Mouse (Mus musculus) limb, embryonic 11.5 days (tissue): ENCODE results near the gene Zyg11a. TPM values are rescaled to one million over a fixed set of nuclear protein-coding genes. Genes with fewer than 3 reads are reported as not detected.
A peak's percentile ranks its signal among the peaks of the same experiment; 100 is the strongest.

Source experiments
- ATAC-seq: fragments of 200-750 bp; cut with Nextera tagmentation; 2 replicates; pipeline ENCODE4 v1.8.0; 2017; ENCODE audit warnings: low read depth; ENCODE audit not compliant: insufficient number of reproducible peaks, low FRiP score, low TSS enrichment
- DNase-seq: peaks from one replicate; pipeline ENCODE4 v3.0.0-alpha.2; 2015; ENCODE audit warnings: low spot score
- H3K27ac ChIP-seq: fragments of 300-500 bp; sonication (generic); replicated peaks from 2 replicates; pipeline ENCODE4 v1.5.1; 2014; ENCODE audit warnings: low read depth, mild to moderate bottlenecking, low read length
- H3K27me3 ChIP-seq: fragments of 300-500 bp; sonication (generic); 2 replicates; pipeline ENCODE4 v1.6.1; 2014; ENCODE audit warnings: mild to moderate bottlenecking, low read length, mixed read lengths; ENCODE audit not compliant: control insufficient read depth, insufficient read depth
- H3K36me3 ChIP-seq: fragments of 300-500 bp; sonication (generic); 2 replicates; pipeline ENCODE4 v1.6.1; 2014; ENCODE audit warnings: mild to moderate bottlenecking, low read length, moderate library complexity, mixed read lengths; ENCODE audit not compliant: control insufficient read depth, insufficient read depth
- H3K4me1 ChIP-seq: fragments of 300-500 bp; sonication (generic); 2 replicates; pipeline ENCODE4 v1.6.1; 2014; ENCODE audit warnings: low read length, mixed read lengths; ENCODE audit not compliant: control insufficient read depth, insufficient read depth
- H3K4me2 ChIP-seq: fragments of 300-500 bp; sonication (generic); 2 replicates; pipeline ENCODE4 v1.6.1; 2014; ENCODE audit warnings: low read depth, mild to moderate bottlenecking, moderate library complexity; ENCODE audit not compliant: severe bottlenecking
- H3K4me3 ChIP-seq: fragments of 300-500 bp; sonication (generic); 2 replicates; pipeline ENCODE4 v1.5.1; 2014; ENCODE audit warnings: low read depth, low read length
- H3K9ac ChIP-seq: fragments of 300-500 bp; sonication (generic); 2 replicates; pipeline ENCODE4 v1.6.1; 2014; ENCODE audit warnings: mild to moderate bottlenecking, low read length
- H3K9me3 ChIP-seq: fragments of 300-500 bp; sonication (generic); 2 replicates; pipeline ENCODE4 v1.6.1; 2016; ENCODE audit warnings: low read length; ENCODE audit not compliant: control insufficient read depth
- WGBS: fragments of 180-500 bp; shearing (Covaris S2); extraction: QIAGEN DNeasy Blood & Tissue Kit; methylation state at CpG from one replicate; pipeline ENCODE4 v1.1.7; 2014; 5-methylcytosine and 5-hydroxymethylcytosine counted together
- polyA plus RNA-seq: library from polyadenylated mRNA; unstranded; fragments of >200 nt; fragmentation: Nextera tagmentation; extraction: Ambion mirVana; gene quantifications from 2 replicates; pipeline ENCODE4 v1.2.1, GENCODE M21; 2014

Zyg11a gene
- polyA plus RNA-seq, 1 experiment from 2014 or later: 0.08 TPM

GRCm38 (mm10) chr4:108219019-108219418 lies 1.2 kb upstream of the Zyg11a start:
- Histone ChIP-seq H3K36me3 (no peaks in the 10 kb centered on the region), H3K4me2 (no peak overlapping the region), H3K9me3 (no peaks in the 10 kb centered on the region), H3K27me3 (peaks cover 29% of the 10 kb centered on the region), H3K4me1 (no peaks in the 10 kb centered on the region), H3K9ac (no peak overlapping the region), H3K27ac (no peak overlapping the region), H3K4me3 (no peak overlapping the region)
- no peak for ATAC-seq
- 6% methylated on average over 9 of the region's 9 CpGs for WGBS
- peak; percentile 66 for DNase-seq

GRCm38 (mm10) chr4:108213023-108213422 lies 4.8 kb downstream of the Zyg11a start:
- DNase-seq (no peak), ATAC-seq (no peak)
- no peaks in the 10 kb centered on the region for H3K36me3 ChIP-seq
- no peaks in the 10 kb centered on the region for H3K4me1 ChIP-seq
- peaks cover 16% of the 10 kb centered on the region for H3K27me3 ChIP-seq
- no peak overlapping the region for H3K9ac ChIP-seq
- 83% methylated on average over 2 of the region's 2 CpGs for WGBS
- no peak overlapping the region for H3K4me2 ChIP-seq
- no peak overlapping the region for H3K27ac ChIP-seq
- H3K9me3 ChIP-seq: no peaks in the 10 kb centered on the region
- no peak overlapping the region for H3K4me3 ChIP-seq

DNA sequence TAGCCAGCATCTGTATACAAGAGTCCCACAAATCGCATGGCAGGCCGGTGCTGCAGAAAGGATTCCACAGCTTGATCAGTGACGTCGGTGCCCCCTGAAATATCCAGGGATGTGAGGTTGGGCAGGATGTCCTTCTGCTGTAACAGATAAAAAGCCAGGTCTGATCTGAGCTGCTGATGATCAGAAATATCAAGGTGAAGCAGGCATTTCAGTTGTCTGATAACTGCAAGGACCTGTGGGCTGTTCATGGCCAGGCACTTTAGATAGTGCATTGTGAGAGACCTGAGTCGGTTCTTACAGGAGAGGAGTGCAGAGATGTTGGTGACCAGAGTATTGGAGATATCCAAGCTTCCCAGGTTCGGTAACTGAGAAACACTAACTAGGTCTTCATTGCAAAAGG lies 13.2 kb downstream of the Zyg11a start:
- H3K36me3 ChIP-seq: no peaks in the 10 kb centered on the region
- H3K9me3 ChIP-seq: no peaks in the 10 kb centered on the region
- H3K4me1 ChIP-seq: no peaks in the 10 kb centered on the region
- H3K4me2 ChIP-seq: no peak overlapping the region
- no peak for DNase-seq
- no peak overlapping the region for H3K9ac ChIP-seq
- ATAC-seq: no peak
- no peak overlapping the region for H3K4me3 ChIP-seq
- H3K27ac ChIP-seq: no peak overlapping the region
- 87% methylated on average over 6 of the region's 6 CpGs for WGBS
- no peaks in the 10 kb centered on the region for H3K27me3 ChIP-seq

GRCm38 (mm10) chr4:108199236-108199635 lies 18.6 kb downstream of the Zyg11a start:
- H3K27ac ChIP-seq: no peak overlapping the region
- 76% methylated on average over 2 of the region's 2 CpGs for WGBS
- no peak overlapping the region for H3K4me3 ChIP-seq
- no peaks in the 10 kb centered on the region for H3K36me3 ChIP-seq
- no peak overlapping the region for H3K4me2 ChIP-seq
- ATAC-seq (no peak), DNase-seq (no peak)
- H3K27me3 ChIP-seq: no peaks in the 10 kb centered on the region
- H3K4me1 ChIP-seq: no peaks in the 10 kb centered on the region
- H3K9ac ChIP-seq: no peak overlapping the region
- no peaks in the 10 kb centered on the region for H3K9me3 ChIP-seq

GRCm38 (mm10) chr4:108196277-108196855 lies 21.5 kb downstream of the Zyg11a start:
- H3K4me1 ChIP-seq: no peaks in the 10 kb centered on the region
- H3K9me3 ChIP-seq: no peaks in the 10 kb centered on the region
- no peaks in the 10 kb centered on the region for H3K27me3 ChIP-seq
- no peak overlapping the region for H3K4me3 ChIP-seq
- H3K4me2 ChIP-seq: no peak overlapping the region
- no peak overlapping the region for H3K9ac ChIP-seq
- H3K36me3 ChIP-seq: no peaks in the 10 kb centered on the region
- ATAC-seq (no peak), DNase-seq (no peak)
- no peak overlapping the region for H3K27ac ChIP-seq
- WGBS: 81% methylated on average over 6 of the region's 6 CpGs

DNA sequence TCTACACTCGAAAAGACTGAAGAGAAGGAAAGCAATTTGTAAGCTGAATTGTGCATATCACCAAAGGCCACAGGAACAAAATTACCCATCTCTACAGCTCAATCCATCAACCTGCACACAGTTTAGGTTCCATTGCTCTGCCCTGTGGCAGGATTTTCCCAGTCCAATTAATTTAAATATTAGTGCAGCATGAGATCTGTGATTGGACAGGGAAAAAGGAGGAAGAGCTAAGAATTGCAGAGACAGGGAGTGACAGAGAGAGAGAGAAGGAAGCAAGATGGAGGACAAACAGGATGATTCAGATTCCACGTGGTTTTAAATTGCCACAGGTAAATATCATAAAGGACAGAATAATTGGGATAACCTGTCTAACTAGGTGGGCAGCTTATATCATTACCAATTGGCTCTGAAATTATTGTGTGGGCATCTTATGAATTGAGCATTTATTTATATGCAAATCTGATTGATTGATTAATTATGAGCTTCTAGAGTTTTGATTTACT lies 25.0 kb downstream of the Zyg11a start:
- no peak overlapping the region for H3K4me3 ChIP-seq
- ATAC-seq (no peak), DNase-seq (no peak)
- WGBS: 78% methylated on average over 2 of the region's 2 CpGs
- no peak overlapping the region for H3K9ac ChIP-seq
- no peaks in the 10 kb centered on the region for H3K4me1 ChIP-seq
- no peaks in the 10 kb centered on the region for H3K36me3 ChIP-seq
- H3K27me3 ChIP-seq: no peaks in the 10 kb centered on the region
- no peaks in the 10 kb centered on the region for H3K9me3 ChIP-seq
- no peak overlapping the region for H3K4me2 ChIP-seq
- H3K27ac ChIP-seq: no peak overlapping the region

GRCm38 (mm10) chr4:108182278-108182677 lies 35.6 kb downstream of the Zyg11a start:
- no peaks in the 10 kb centered on the region for H3K36me3 ChIP-seq
- 52% methylated on average over 1 of the region's 1 CpGs for WGBS
- no peak overlapping the region for H3K27ac ChIP-seq
- no peaks in the 10 kb centered on the region for H3K27me3 ChIP-seq
- no peak overlapping the region for H3K4me2 ChIP-seq
- DNase-seq: no peak
- no peaks in the 10 kb centered on the region for H3K9me3 ChIP-seq
- no peaks in the 10 kb centered on the region for H3K4me1 ChIP-seq
- no peak overlapping the region for H3K9ac ChIP-seq
- ATAC-seq: no peak
- H3K4me3 ChIP-seq: no peak overlapping the region

DNA sequence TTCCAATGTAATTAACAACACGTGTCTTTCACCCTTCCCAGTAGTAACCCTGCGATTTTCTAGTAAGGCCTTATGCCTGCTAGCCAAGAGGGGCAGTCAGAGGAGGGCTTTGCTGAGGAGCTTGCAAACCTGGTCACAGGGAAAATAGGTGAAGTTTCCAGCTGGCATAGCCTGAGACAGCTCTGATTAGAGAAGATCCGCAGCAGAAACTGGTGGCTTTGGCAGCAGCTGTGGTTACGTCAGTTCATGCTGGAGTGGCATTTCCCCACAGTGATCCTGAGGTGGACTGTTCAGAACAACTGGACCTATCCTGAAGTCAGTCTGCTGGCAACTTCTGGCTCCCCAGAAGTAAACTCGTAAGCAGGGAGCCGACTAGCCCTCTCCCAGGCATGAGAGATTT lies 49.8 kb downstream of the Zyg11a start:
- ATAC-seq: no peak
- Histone ChIP-seq H3K27me3 (peaks cover 2% of the 10 kb centered on the region; the same call in 1 of the 2 replicates), H3K4me2 (no peak overlapping the region), H3K4me1 (no peaks in the 10 kb centered on the region), H3K36me3 (no peaks in the 10 kb centered on the region; the same call in 1 of the 2 replicates), H3K9ac (no peak overlapping the region), H3K9me3 (no peaks in the 10 kb centered on the region), H3K27ac (no peak overlapping the region), H3K4me3 (no peak overlapping the region)
- WGBS: 75% methylated on average over 6 of the region's 6 CpGs
- DNase-seq: no peak

GRCm38 (mm10) chr4:108166874-108167273 lies 51.0 kb downstream of the Zyg11a start:
- H3K4me1 ChIP-seq: no peaks in the 10 kb centered on the region
- H3K36me3 ChIP-seq: no peaks in the 10 kb centered on the region; the same call in 1 of the 2 replicates
- H3K27ac ChIP-seq: no peak overlapping the region
- 89% methylated on average over 4 of the region's 4 CpGs for WGBS
- no peak for DNase-seq
- no peak for ATAC-seq
- no peak overlapping the region for H3K4me2 ChIP-seq
- H3K27me3 ChIP-seq: peaks cover 2% of the 10 kb centered on the region; the same call in 1 of the 2 replicates
- no peaks in the 10 kb centered on the region for H3K9me3 ChIP-seq
- H3K9ac ChIP-seq: no peak overlapping the region
- no peak overlapping the region for H3K4me3 ChIP-seq
